Mouse (Mus musculus): ENCODE results near the gene Tox3. TPM values are rescaled to one million over a fixed set of nuclear protein-coding genes. Genes with fewer than 3 reads are reported as not detected.

The Tox3 gene
- 2.8 TPM for polyA plus RNA-seq (2014; fragmentation: Illumina TruSeq; extraction: RNeasy Lipid Tissue Mini Kit (QIAGEN cat#74804); ENCODE audit: low read depth, low replicate concordance)

GRCm38 (mm10) chr8:90348178-90348925, at the start of gene Tox3:
Tox3 (minus strand) TSS chr8:90348343.

